Mouse (Mus musculus) CD4-positive naive resting alpha-beta T cell, adult 57 days (primary cell): ENCODE results near the gene Xkr7. TPM values are rescaled to one million over a fixed set of nuclear protein-coding genes. Genes with fewer than 3 reads are reported as not detected.

Source experiments
- total RNA-seq: library from RNA; stranded (reverse); gene quantifications from one replicate; pipeline ENCODE4 v1.2.4, GENCODE M21; 2023

Xkr7 gene
- total RNA-seq: not detected

GRCm38 (mm10) chr2:153031126-153032082 lies at the start of gene Xkr7:
Xkr7 (plus strand) TSS chr2:153031852.

GRCm38 (mm10) chr2:153014758-153015593 lies 16.7 kb upstream of the Xkr7 start, which contains the start of gene Pdrg1:
Pdrg1 (minus strand) TSS chr2:153015427.

DNA sequence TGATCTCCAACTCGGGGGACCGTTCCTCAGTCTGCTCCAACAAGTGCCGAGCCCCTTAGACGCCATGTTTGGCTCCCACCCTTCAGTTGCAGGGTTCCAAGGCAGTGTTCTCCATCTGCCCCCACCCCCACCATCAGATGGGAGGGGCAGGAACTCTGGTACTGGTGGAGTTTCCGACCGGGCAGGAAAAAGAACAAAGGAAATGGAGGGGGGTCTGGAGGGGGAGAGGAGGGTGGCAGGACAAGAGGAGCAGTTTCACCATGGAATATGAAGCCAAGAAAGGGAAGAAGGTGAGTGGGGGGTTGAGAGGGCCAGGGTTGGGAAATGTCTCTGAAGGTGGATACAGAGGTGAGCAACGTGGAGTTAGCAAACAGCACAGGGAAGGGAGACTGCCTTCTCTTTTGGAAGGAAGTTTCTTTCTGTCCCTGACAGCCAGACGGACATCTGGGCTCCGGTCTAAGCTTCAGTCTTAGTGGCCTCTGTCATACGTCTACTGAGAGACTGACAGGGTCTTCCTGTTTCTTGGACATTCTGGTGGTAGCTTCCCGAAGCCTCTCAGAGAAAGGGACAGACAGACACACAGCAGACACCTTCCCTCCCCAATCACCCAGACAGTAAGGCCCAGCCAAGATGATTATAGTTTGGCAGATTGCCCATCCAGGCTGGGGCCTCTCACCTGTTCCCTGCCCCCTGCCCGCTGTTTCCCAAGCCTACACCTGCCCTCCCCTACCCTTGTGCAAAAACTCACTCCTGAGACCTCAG lies 34.3 kb downstream of the Xkr7 start, which contains the start of gene Ccm2l:
Gene Ccm2l, plus strand, starts transcription at position 209 of the 762 bp plus-strand sequence.

Other genes with a start within 250 kb of the Xkr7 start
- 22.7 TPM for gene Bcl2l1, start 200.1 kb upstream of the Xkr7 start, total RNA-seq
- gene Tpx2, start 183.9 kb upstream of the Xkr7 start, total RNA-seq: 0.30 TPM
- not detected for gene Mylk2, start 120.5 kb upstream of the Xkr7 start, total RNA-seq
- not detected for gene Foxs1, start 98.6 kb upstream of the Xkr7 start, total RNA-seq
- gene Dusp15, start 80.2 kb upstream of the Xkr7 start, total RNA-seq: not detected
- gene Ttll9, start 69.4 kb upstream of the Xkr7 start, total RNA-seq: not detected
- gene Pdrg1, start 16.4 kb upstream of the Xkr7 start, total RNA-seq: 77.5 TPM
- gene Ccm2l, start 34.1 kb downstream of the Xkr7 start, total RNA-seq: 3.0 TPM
- 7.9 TPM for gene Hck, start 76.6 kb downstream of the Xkr7 start, total RNA-seq
- gene Tm9sf4, start 129.5 kb downstream of the Xkr7 start, total RNA-seq: 75.0 TPM
- gene Tspyl3, start 193.6 kb downstream of the Xkr7 start, total RNA-seq: 16.6 TPM
- 21.1 TPM for gene Plagl2, start 209.6 kb downstream of the Xkr7 start, total RNA-seq
- gene Pofut1, start 209.7 kb downstream of the Xkr7 start, total RNA-seq: 33.2 TPM